Mouse (Mus musculus): Measurements from ENCODE around the gene Slc9b2. TPM values are rescaled to one million over a fixed set of nuclear protein-coding genes. Genes with fewer than 3 reads are reported as not detected.
A peak's percentile ranks its signal among the peaks of the same experiment; 100 is the strongest.

Gene Slc9b2
- total RNA-seq, 2 experiments from 2014 or later = 1.8 to 4.2 TPM

GRCm38 (mm10) chr3:135312916-135313491 is 5.5 kb downstream of the Slc9b2 start:
- DNase-seq = no peak

- no peak for DNase-seq
Observed at GRCm38 (mm10) chr3:135313727-135314126, 6.2 kb downstream of the Slc9b2 start.

- no peak for DNase-seq
Observed at GRCm38 (mm10) chr3:135314811-135315210, 7.3 kb downstream of the Slc9b2 start.

GRCm38 (mm10) chr3:135315720-135316425 is 8.4 kb downstream of the Slc9b2 start:
- no peak for DNase-seq

GRCm38 (mm10) chr3:135318331-135318730 is 10.8 kb downstream of the Slc9b2 start:
- DNase-seq = no peak

GRCm38 (mm10) chr3:135324354-135324753 is 16.9 kb downstream of the Slc9b2 start:
- no peak for DNase-seq

GRCm38 (mm10) chr3:135327176-135327575 is 19.7 kb downstream of the Slc9b2 start:
- no peak for DNase-seq

GRCm38 (mm10) chr3:135327601-135328000 is 20.1 kb downstream of the Slc9b2 start:
- DNase-seq = no peak

GRCm38 (mm10) chr3:135328560-135328959 is 21.1 kb downstream of the Slc9b2 start:
- DNase-seq = peak; percentile 75

GRCm38 (mm10) chr3:135332691-135333090 is 25.2 kb downstream of the Slc9b2 start:
- no peak for DNase-seq

- no peak for DNase-seq
Observed at GRCm38 (mm10) chr3:135333763-135334162, 26.3 kb downstream of the Slc9b2 start.

GRCm38 (mm10) chr3:135347739-135348264 is 40.3 kb downstream of the Slc9b2 start, which contains the start of gene Slc9b1:
Slc9b1 (plus strand) TSS chr3:135348029.
- no peak for DNase-seq

GRCm38 (mm10) chr3:135349022-135349421 is 41.5 kb downstream of the Slc9b2 start:
- no peak for DNase-seq

GRCm38 (mm10) chr3:135351857-135352256 is 44.4 kb downstream of the Slc9b2 start:
- DNase-seq = no peak

GRCm38 (mm10) chr3:135357394-135357793 is 49.9 kb downstream of the Slc9b2 start:
- no peak for DNase-seq

- DNase-seq = no peak
Observed at GRCm38 (mm10) chr3:135375836-135376235, 68.3 kb downstream of the Slc9b2 start.

GRCm38 (mm10) chr3:135377445-135377844 is 69.9 kb downstream of the Slc9b2 start:
- no peak for DNase-seq

GRCm38 (mm10) chr3:135379868-135380267 is 72.4 kb downstream of the Slc9b2 start:
- DNase-seq = no peak

- peak; percentile 40 for DNase-seq
Observed at GRCm38 (mm10) chr3:135393186-135393585, 85.7 kb downstream of the Slc9b2 start.

Data from adrenal gland, postnatal 10 days (tissue).